Mouse (Mus musculus): ENCODE data around the gene Pelo. TPM values are rescaled to one million over a fixed set of nuclear protein-coding genes. Genes with fewer than 3 reads are reported as not detected.

The Pelo gene
- not detected for polyA plus RNA-seq (2014; fragmentation: Illumina TruSeq; extraction: RNeasy Lipid Tissue Mini Kit (QIAGEN cat#74804); ENCODE audit: low read depth, low replicate concordance)

GRCm38 (mm10) chr13:115090069-115090976 is at the start of gene Pelo:
Gene Pelo (minus strand): TSS chr13:115090186.

GRCm38 (mm10) chr13:115101355-115102191 is 11.6 kb upstream of the Pelo start, which contains the start of the genes Gm49395 and Itga1:
Gene Gm49395 (minus strand): TSS chr13:115101921.
Gene Itga1 (minus strand): TSS chr13:115101964.

Other genes starting within 250 kb of the Pelo start
- 32.5 TPM for gene Itga2, start 158.1 kb downstream of the Pelo start, polyA plus RNA-seq (2014; fragmentation: Illumina TruSeq; extraction: RNeasy Lipid Tissue Mini Kit (QIAGEN cat#74804); ENCODE audit: low read depth, low replicate concordance)
- gene Gm49395, start 11.7 kb upstream of the Pelo start, polyA plus RNA-seq (2014; fragmentation: Illumina TruSeq; extraction: RNeasy Lipid Tissue Mini Kit (QIAGEN cat#74804); ENCODE audit: low read depth, low replicate concordance): 2.8 TPM
- 53.9 TPM for gene Itga1, start 11.8 kb upstream of the Pelo start, polyA plus RNA-seq (2014; fragmentation: Illumina TruSeq; extraction: RNeasy Lipid Tissue Mini Kit (QIAGEN cat#74804); ENCODE audit: low read depth, low replicate concordance)

Data from sigmoid colon, adult 10 weeks (tissue).